In genomic region chr3:108081681-108082080, GRCm38 (mm10) we compare ENCODE assay signal across 9 mouse cellular contexts. TPM values are rescaled to one million over a fixed set of nuclear protein-coding genes. Genes with fewer than 3 reads are reported as not detected.
A peak's percentile ranks its signal among the peaks of the same experiment; 100 is the strongest.
DNase-seq lines count a peak whose midpoint lies in the region; ATAC-seq lines count a peak whose summit lies in the region.
"Had no signal": no experiment of that assay in that cellular context is flagged by ENCODE, and none has a peak within 500 bp of the region (broad histone marks: within the 10 kb centered on the region; RNA-seq: fewer than 3 reads in every experiment).

No protein-coding gene starts in this region.

- intact Hi-C loops in heart, postnatal 14 days (cut with DNase I), result loop anchor here (5.0 kb wide), 1 partner anchor 121 kb away; the partner anchor contains the start of gene Cyb561d1

- H3K4me3 ChIP-seq in heart, embryonic 15.5 days, result peak overlapping the region; percentile 17; the same call in 1 of the 2 replicates
- peak overlapping the region; percentile 51 for H3K4me3 ChIP-seq in brown adipose tissue, adult 24 weeks (ENCODE audit: insufficient read depth, low read depth, low read length)
- no peak overlapping the region for H3K4me3 ChIP-seq in hindbrain, embryonic 15.5 days
- no peak overlapping the region for H3K4me3 ChIP-seq in midbrain, embryonic 14.5 days (replicated peaks; ENCODE audit: low read depth, low read length)

- H3K9ac ChIP-seq in heart, embryonic 15.5 days, result peak overlapping the region; percentile 31
- H3K9ac ChIP-seq in hindbrain, embryonic 15.5 days, result no peak overlapping the region
- peak overlapping the region; percentile 34; the same call in 1 of the 2 replicates for H3K9ac ChIP-seq in midbrain, embryonic 14.5 days (replicated peaks; ENCODE audit: low read length)

- H3K9me3 ChIP-seq in heart, embryonic 15.5 days (replicated peaks), result no peaks in the 10 kb centered on the region
- H3K9me3 ChIP-seq in hindbrain, embryonic 15.5 days, result no peaks in the 10 kb centered on the region
- H3K9me3 ChIP-seq in midbrain, embryonic 14.5 days (ENCODE audit: control insufficient read depth, low read length), result no peaks in the 10 kb centered on the region

- peaks cover 19% of the 10 kb centered on the region for H3K36me3 ChIP-seq in heart, embryonic 15.5 days
- H3K36me3 ChIP-seq in hindbrain, embryonic 15.5 days, result peaks cover 16% of the 10 kb centered on the region
- peaks cover 30% of the 10 kb centered on the region for H3K36me3 ChIP-seq in midbrain, embryonic 14.5 days (ENCODE audit: control insufficient read depth, insufficient read depth, low read length)

- 22% methylated on average over 4 of the region's 4 CpGs for WGBS in heart, embryonic 15.5 days
- 58% methylated on average over 4 of the region's 4 CpGs for WGBS in hindbrain, embryonic 15.5 days
- WGBS in midbrain, embryonic 14.5 days, result 42% methylated on average over 4 of the region's 4 CpGs

- peak overlapping the region; percentile 30 for H3K4me2 ChIP-seq in heart, embryonic 15.5 days
- H3K4me2 ChIP-seq in hindbrain, embryonic 15.5 days, result peak overlapping the region; percentile 22; the same call in 1 of the 2 replicates
- H3K4me2 ChIP-seq in midbrain, embryonic 14.5 days (ENCODE audit: low read length), result peak overlapping the region; percentile 37

- H3K27me3 ChIP-seq in heart, embryonic 15.5 days, result no peaks in the 10 kb centered on the region
- H3K27me3 ChIP-seq in hindbrain, embryonic 15.5 days, result no peaks in the 10 kb centered on the region
- no peaks in the 10 kb centered on the region for H3K27me3 ChIP-seq in midbrain, embryonic 14.5 days (ENCODE audit: control insufficient read depth, insufficient read depth, low read length)

- H3K4me1 ChIP-seq in heart, embryonic 15.5 days (replicated peaks), result peaks cover 48% of the 10 kb centered on the region
- H3K4me1 ChIP-seq in brown adipose tissue, adult 24 weeks (ENCODE audit: control insufficient read depth, insufficient read depth, insufficient read length, low read length), result no peaks in the 10 kb centered on the region; the same call in 1 of the 2 replicates
- H3K4me1 ChIP-seq in hindbrain, embryonic 15.5 days (replicated peaks), result peaks cover 52% of the 10 kb centered on the region
- peaks cover 43% of the 10 kb centered on the region for H3K4me1 ChIP-seq in midbrain, embryonic 14.5 days (ENCODE audit: control insufficient read depth, insufficient read depth, low read length)

- H3K27ac ChIP-seq in heart, embryonic 15.5 days, result peak overlapping the region; percentile 49
- H3K27ac ChIP-seq in brown adipose tissue, adult 24 weeks (replicated peaks; ENCODE audit: low read depth, low read length), result no peak overlapping the region
- H3K27ac ChIP-seq in hindbrain, embryonic 15.5 days (replicated peaks), result 0 out of 2 replicates have a peak overlapping the region, but pooled peaks have one; percentile 22
- 0 out of 2 replicates have a peak overlapping the region, but pooled peaks have one; percentile 37 for H3K27ac ChIP-seq in midbrain, embryonic 14.5 days (replicated peaks; ENCODE audit: low read depth, low read length)
- H3K27ac ChIP-seq: macrophage had no signal

- no peak for ATAC-seq in heart, embryonic 15.5 days (replicated peaks; ENCODE audit: insufficient number of reproducible peaks, insufficient read depth, low FRiP score, low read depth)
- ATAC-seq in hindbrain, embryonic 15.5 days (ENCODE audit: low FRiP score, low read depth), result no peak
- ATAC-seq in midbrain, embryonic 14.5 days (ENCODE audit: low FRiP score, low TSS enrichment), result no peak
- no peak for ATAC-seq in megakaryocyte-erythroid progenitor cell, adult 5-6 weeks (replicated peaks; ENCODE audit: low FRiP score, low TSS enrichment, poor library complexity, severe bottlenecking)
- ATAC-seq in granulocyte monocyte progenitor cell, adult 5-6 weeks (replicated peaks; ENCODE audit: poor library complexity, severe bottlenecking), result no peak

- DNase-seq in heart, postnatal 14 days, result no peak
- DNase-seq in midbrain, embryonic 14.5 days, result no peak
- DNase-seq: kidney, postnatal 36 days had no signal

RNA-seq across cellular contexts. Expression of gene Ampd2, which starts 4.8 kb away (rescaled TPM):
- polyA plus RNA-seq in heart, embryonic 15.5 days (2015; fragmentation: Nextera tagmentation; extraction: Ambion mirVana), result 22.5 and 31.4 TPM in 2 replicates
- total RNA-seq in heart, postnatal 14 days (2021), result 1 to 10 TPM; 7.5 to 8.7 TPM
- polyA plus RNA-seq in brown adipose tissue, adult 24 weeks (2012; ENCODE audit: insufficient read depth, insufficient read length, missing spikeins), result 13.5 and 16.4 TPM in 2 replicates
- 57.9 and 66.2 TPM in 2 replicates for polyA plus RNA-seq in hindbrain, embryonic 15.5 days (2015; fragmentation: Nextera tagmentation; extraction: Ambion mirVana)
- polyA plus RNA-seq in midbrain, embryonic 14.5 days (2014; fragmentation: Nextera tagmentation; extraction: Ambion mirVana), result 45.9 and 53.3 TPM in 2 replicates
- 56.9 and 63.8 TPM in 2 replicates for total RNA-seq in megakaryocyte-erythroid progenitor cell, adult 5-6 weeks (2014; fragmentation: Nextera tagmentation)
- 23.8 and 41.6 TPM in 2 replicates for total RNA-seq in megakaryocyte-erythroid progenitor cell, adult 5-6 weeks (2017)
- total RNA-seq in granulocyte monocyte progenitor cell, adult 5-6 weeks (2014; fragmentation: Nextera tagmentation), result 126 and 158 TPM in 2 replicates
- 54.6 and 69.6 TPM in 2 replicates for total RNA-seq in granulocyte monocyte progenitor cell, adult 5-6 weeks (2017)

RNA-seq across cellular contexts. Expression of gene Gnat2, which starts 10.9 kb away (rescaled TPM):
- 0.74 and 1.1 TPM in 2 replicates for polyA plus RNA-seq in heart, embryonic 15.5 days (2015; fragmentation: Nextera tagmentation; extraction: Ambion mirVana)
- total RNA-seq in heart, postnatal 14 days (2021), result under 1 TPM in 1 of 2 experiments, not detected in 1; 0.34 TPM
- not detected in 2 replicates for polyA plus RNA-seq in brown adipose tissue, adult 24 weeks (2012; ENCODE audit: insufficient read depth, insufficient read length, missing spikeins)
- polyA plus RNA-seq in hindbrain, embryonic 15.5 days (2015; fragmentation: Nextera tagmentation; extraction: Ambion mirVana), result 0.17 and 0.46 TPM in 2 replicates
- polyA plus RNA-seq in midbrain, embryonic 14.5 days (2014; fragmentation: Nextera tagmentation; extraction: Ambion mirVana), result 0.13 and 0.30 TPM in 2 replicates
- total RNA-seq in megakaryocyte-erythroid progenitor cell, adult 5-6 weeks (2014; fragmentation: Nextera tagmentation), result 0.64 TPM in 1 of 2 replicates, not detected in the other
- 1.7 TPM in 1 of 2 replicates, not detected in the other for total RNA-seq in megakaryocyte-erythroid progenitor cell, adult 5-6 weeks (2017)
- 1.9 and 2.2 TPM in 2 replicates for total RNA-seq in granulocyte monocyte progenitor cell, adult 5-6 weeks (2014; fragmentation: Nextera tagmentation)
- total RNA-seq in granulocyte monocyte progenitor cell, adult 5-6 weeks (2017), result 2.5 TPM in 1 of 2 replicates, not detected in the other
- polyA plus RNA-seq: macrophage had no signal

RNA-seq across cellular contexts. Expression of gene Gstm4, which starts 37.0 kb away (rescaled TPM):
- 12.9 and 16.0 TPM in 2 replicates for polyA plus RNA-seq in heart, embryonic 15.5 days (2015; fragmentation: Nextera tagmentation; extraction: Ambion mirVana)
- total RNA-seq in heart, postnatal 14 days (2021), result 10 to 100 TPM in 1 of 2 experiments, 1 to 10 TPM in 1; 9.2 to 10.1 TPM
- 17.4 and 30.2 TPM in 2 replicates for polyA plus RNA-seq in brown adipose tissue, adult 24 weeks (2012; ENCODE audit: insufficient read depth, insufficient read length, missing spikeins)
- 18.2 and 18.6 TPM in 2 replicates for polyA plus RNA-seq in hindbrain, embryonic 15.5 days (2015; fragmentation: Nextera tagmentation; extraction: Ambion mirVana)
- polyA plus RNA-seq in midbrain, embryonic 14.5 days (2014; fragmentation: Nextera tagmentation; extraction: Ambion mirVana), result 16.0 and 17.5 TPM in 2 replicates
- total RNA-seq in megakaryocyte-erythroid progenitor cell, adult 5-6 weeks (2014; fragmentation: Nextera tagmentation), result 2.8 and 3.6 TPM in 2 replicates
- total RNA-seq in megakaryocyte-erythroid progenitor cell, adult 5-6 weeks (2017), result 1.7 and 2.9 TPM in 2 replicates
- total RNA-seq in granulocyte monocyte progenitor cell, adult 5-6 weeks (2014; fragmentation: Nextera tagmentation), result 21.7 and 31.2 TPM in 2 replicates
- total RNA-seq in granulocyte monocyte progenitor cell, adult 5-6 weeks (2017), result 16.3 and 35.5 TPM in 2 replicates

Comparison
In these comparisons a context has a peak if more than half of its experiments do, and no peak if none do; other contexts are left out.
1. H3K4me3 ChIP-seq: peak in heart, embryonic 15.5 days (single experiment) and brown adipose tissue, adult 24 weeks (single experiment); none in hindbrain, embryonic 15.5 days (single experiment) and midbrain, embryonic 14.5 days (single experiment).
2. Peak in every context shown above with its lines, with median percentiles within 50 percentile points of each other: H3K4me2 ChIP-seq.